Mouse (Mus musculus): Measurements from ENCODE around the gene Ryr2.

DNA sequence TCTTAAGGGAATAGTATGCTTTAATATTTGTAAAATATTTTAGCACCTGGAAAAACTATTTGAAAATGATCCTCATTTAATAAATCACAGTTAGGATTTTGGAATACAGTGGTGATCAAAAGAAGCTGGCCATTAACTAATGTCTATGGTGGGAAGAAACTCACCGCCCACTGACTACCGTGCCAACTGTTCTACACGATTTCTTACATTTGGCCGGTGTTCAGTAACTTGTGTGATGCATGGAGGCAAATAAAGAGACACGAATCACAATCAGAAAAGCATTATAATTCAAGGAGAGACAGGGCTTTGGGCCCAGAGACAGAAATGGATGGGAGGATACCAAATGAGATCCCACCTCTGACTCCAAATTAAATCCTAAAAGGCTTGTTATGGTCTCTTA is 470.4 kb downstream of the Ryr2 start:
- TF ChIP-seq POLR2A (IDR thresholded peaks at IDR 0.05; ENCODE audit: low read depth, low read length) (no peak), CTCF (conservative IDR thresholded peaks at IDR 0.05; ENCODE audit: insufficient read depth, insufficient read length, low read depth, low read length) (no peak)

Measured in kidney, adult 2 months (tissue).